Mouse (Mus musculus) liver, postnatal 0 days (tissue): ENCODE measurements around the gene Zdhhc14.

Experiments used
- CTCF ChIP-seq: sonication (generic); IDR thresholded peaks from 2 replicates; pipeline ENCODE4 v1.5.1; 2016; ENCODE audit warnings: antibody characterized with exemption, low read depth
- EP300 ChIP-seq: IDR thresholded peaks from 2 replicates; pipeline ENCODE4 v1.6.1; 2016; ENCODE audit warnings: antibody characterized with exemption, low read depth, mild to moderate bottlenecking

GRCm38 (mm10) chr17:5751066-5751465 lies 258.7 kb downstream of the Zdhhc14 start:
- TF ChIP-seq EP300 (no peak), CTCF (no peak)
